Mouse (Mus musculus): ENCODE data around the gene Sumo2. TPM values are rescaled to one million over a fixed set of nuclear protein-coding genes. Genes with fewer than 3 reads are reported as not detected.

Sumo2 gene
- polyA plus RNA-seq, 1 experiment: 384 TPM

GRCm38 (mm10) chr11:115475025-115475757, 60.9 kb downstream of the Sumo2 start, which contains the start of gene Armc7:
TSS of gene Armc7 (plus strand) at chr11:115475667.
- peaks cover 22% of the 10 kb centered on the region for H3K79me2 ChIP-seq (ENCODE audit: control insufficient read depth, insufficient read depth)
- peak within 1 kb of the TSS; percentile 84 for H3ac ChIP-seq (ENCODE audit: control insufficient read depth, insufficient read length, low read depth)
- H3K27me3 ChIP-seq (ENCODE audit: control insufficient read depth, insufficient read depth, insufficient read length): no peaks in the 10 kb centered on the region
- no peaks in the 10 kb centered on the region for H3K36me3 ChIP-seq (ENCODE audit: control insufficient read depth, insufficient read depth)
- H3K79me3 ChIP-seq (ENCODE audit: low read depth): peaks cover 4% of the 10 kb centered on the region
- no peak for TF ChIP-seq FOSL1 (IDR thresholded peaks at IDR 0.05; ENCODE audit: insufficient read depth, low read length, poor library complexity, severe bottlenecking)
- peak; percentile 43 for TF ChIP-seq MAX (IDR thresholded peaks at IDR 0.05)
- peak within 1 kb of the TSS; percentile 93 for H3K4me3 ChIP-seq (ENCODE audit: insufficient read depth, poor library complexity, severe bottlenecking)

- TF ChIP-seq CTCF (IDR thresholded peaks at IDR 0.05; ENCODE audit: control insufficient read depth, insufficient read depth, insufficient read length): peak; percentile 88
- no peak for TF ChIP-seq FOSL1 (IDR thresholded peaks at IDR 0.05; ENCODE audit: insufficient read depth, low read length, poor library complexity, severe bottlenecking)
- TF ChIP-seq MAX (IDR thresholded peaks at IDR 0.05): no peak
- H3K27me3 ChIP-seq (ENCODE audit: control insufficient read depth, insufficient read depth, insufficient read length): no peaks in the 10 kb centered on the region
- H3K79me3 ChIP-seq (ENCODE audit: low read depth): peaks cover 2% of the 10 kb centered on the region
- no peaks in the 10 kb centered on the region for H3K36me3 ChIP-seq (ENCODE audit: control insufficient read depth, insufficient read depth)
- H3K79me2 ChIP-seq (ENCODE audit: control insufficient read depth, insufficient read depth): peaks cover 22% of the 10 kb centered on the region
- H3ac ChIP-seq (ENCODE audit: control insufficient read depth, insufficient read length, low read depth): no peak overlapping the region
- H3K4me3 ChIP-seq (ENCODE audit: insufficient read depth, poor library complexity, severe bottlenecking): no peak overlapping the region
Observed at GRCm38 (mm10) chr11:115473626-115474275, 62.3 kb downstream of the Sumo2 start.

Other genes with a start within 250 kb of the Sumo2 start
- 0.21 TPM for gene Fads6, start 238.6 kb downstream of the Sumo2 start, polyA plus RNA-seq (2012; fragmentation: generic; extraction: Trizol)
- not detected for gene Otop2, start 229.1 kb downstream of the Sumo2 start, polyA plus RNA-seq (2012; fragmentation: generic; extraction: Trizol)
- 0.01 TPM for gene Ush1g, start 214.2 kb downstream of the Sumo2 start, polyA plus RNA-seq (2012; fragmentation: generic; extraction: Trizol)
- not detected for gene Otop3, start 201.5 kb downstream of the Sumo2 start, polyA plus RNA-seq (2012; fragmentation: generic; extraction: Trizol)
- 14.4 TPM for gene Hid1, start 168.5 kb downstream of the Sumo2 start, polyA plus RNA-seq (2012; fragmentation: generic; extraction: Trizol)
- gene Cdr2l, start 154.4 kb downstream of the Sumo2 start, polyA plus RNA-seq (2012; fragmentation: generic; extraction: Trizol): 23.2 TPM
- gene Mrpl58, start 132.5 kb downstream of the Sumo2 start, polyA plus RNA-seq (2012; fragmentation: generic; extraction: Trizol): 186 TPM
- 530 TPM for gene Atp5h, start 116.3 kb downstream of the Sumo2 start, polyA plus RNA-seq (2012; fragmentation: generic; extraction: Trizol)
- 26.7 TPM for gene Kctd2, start 116.1 kb downstream of the Sumo2 start, polyA plus RNA-seq (2012; fragmentation: generic; extraction: Trizol)
- gene Trim80, start 95.7 kb downstream of the Sumo2 start, polyA plus RNA-seq (2012; fragmentation: generic; extraction: Trizol): not detected
- gene Slc16a5, start 73.8 kb downstream of the Sumo2 start, polyA plus RNA-seq (2012; fragmentation: generic; extraction: Trizol): 0.07 TPM
- 5.4 TPM for gene Armc7, start 60.6 kb downstream of the Sumo2 start, polyA plus RNA-seq (2012; fragmentation: generic; extraction: Trizol)
- 109 TPM for gene Nt5c, start 44.4 kb downstream of the Sumo2 start, polyA plus RNA-seq (2012; fragmentation: generic; extraction: Trizol)
- gene Jpt1, start 21.9 kb downstream of the Sumo2 start, polyA plus RNA-seq (2012; fragmentation: generic; extraction: Trizol): 320 TPM
- gene Nup85, start 28.2 kb upstream of the Sumo2 start, polyA plus RNA-seq (2012; fragmentation: generic; extraction: Trizol): 110 TPM
- 79.7 TPM for gene Mrps7, start 67.6 kb upstream of the Sumo2 start, polyA plus RNA-seq (2012; fragmentation: generic; extraction: Trizol)
- gene Gga3, start 67.8 kb upstream of the Sumo2 start, polyA plus RNA-seq (2012; fragmentation: generic; extraction: Trizol): 16.0 TPM
- 13.4 TPM for gene Mif4gd, start 76.7 kb upstream of the Sumo2 start, polyA plus RNA-seq (2012; fragmentation: generic; extraction: Trizol)
- 13.7 TPM for gene Slc25a19, start 92.0 kb upstream of the Sumo2 start, polyA plus RNA-seq (2012; fragmentation: generic; extraction: Trizol)
- gene Grb2, start 172.3 kb upstream of the Sumo2 start, polyA plus RNA-seq (2012; fragmentation: generic; extraction: Trizol): 45.0 TPM
- gene Tmem94, start 229.2 kb upstream of the Sumo2 start, polyA plus RNA-seq (2012; fragmentation: generic; extraction: Trizol): 14.3 TPM